In genomic region chr16:95769066-95769995, GRCm38 (mm10) we compare ENCODE assay signal across 8 mouse cellular contexts.
A peak's percentile ranks its signal among the peaks of the same experiment; 100 is the strongest.
DNase-seq lines count a peak whose midpoint lies in the region; ATAC-seq and TF ChIP-seq lines count a peak whose summit lies in the region.

No protein-coding gene starts in this region.

- no peak for TF ChIP-seq POLR2A in cerebellum, adult 2 months (IDR thresholded peaks at IDR 0.05; ENCODE audit: borderline replicate concordance, insufficient read depth, low read length)

- ATAC-seq in forebrain, embryonic 12.5 days (ENCODE audit: low FRiP score) = no peak; the same call in 1 of the 2 replicates
- no peak for ATAC-seq in heart, embryonic 16.5 days (replicated peaks; ENCODE audit: extremely low read depth, insufficient read depth, low FRiP score)

- 49% methylated on average over 14 of the region's 14 CpGs for WGBS in forebrain, embryonic 10.5 days
- WGBS in forebrain, embryonic 12.5 days = 38% methylated on average over 14 of the region's 14 CpGs
- WGBS in cerebellum, adult 2 months = 31% methylated on average over 14 of the region's 14 CpGs
- 39% methylated on average over 14 of the region's 14 CpGs for WGBS in heart, embryonic 16.5 days
- 51% methylated on average over 14 of the region's 14 CpGs for WGBS in limb, embryonic 10.5 days

- H3K9me3 ChIP-seq in forebrain, embryonic 10.5 days = no peaks in the 10 kb centered on the region
- H3K9me3 ChIP-seq in forebrain, embryonic 12.5 days = no peaks in the 10 kb centered on the region
- H3K9me3 ChIP-seq in heart, embryonic 16.5 days (replicated peaks; ENCODE audit: control insufficient read depth, low read length) = no peaks in the 10 kb centered on the region
- H3K9me3 ChIP-seq in limb, embryonic 10.5 days (replicated peaks) = no peaks in the 10 kb centered on the region

- no peak overlapping the region for H3K4me3 ChIP-seq in forebrain, embryonic 10.5 days
- no peak overlapping the region for H3K4me3 ChIP-seq in forebrain, embryonic 12.5 days (replicated peaks)
- H3K4me3 ChIP-seq in cerebellum, adult 2 months (replicated peaks; ENCODE audit: insufficient read depth, low read depth, low read length) = peak overlapping the region; percentile 20
- H3K4me3 ChIP-seq in heart, embryonic 16.5 days (ENCODE audit: low read length) = no peak overlapping the region
- no peak overlapping the region for H3K4me3 ChIP-seq in limb, embryonic 10.5 days

- no peak for DNase-seq in forebrain, embryonic 10.5 days (ENCODE audit: extremely low spot score, low spot score)
- peak; percentile 82 for DNase-seq in CD4-positive, CD25-positive, alpha-beta regulatory T cell, adult 2 months (ENCODE audit: low read depth, low spot score)
- peak; percentile 69 to 84 for DNase-seq in cerebellum, adult 2 months
- no peak for DNase-seq in limb, embryonic 10.5 days (ENCODE audit: low spot score)
- DNase-seq in right cerebral cortex, postnatal 25 days = peak; percentile 79
- DNase-seq in urinary bladder, postnatal 10 days (ENCODE audit: low spot score) = no peak

- peaks cover 20% of the 10 kb centered on the region for H3K4me1 ChIP-seq in forebrain, embryonic 10.5 days
- peaks cover 9% of the 10 kb centered on the region; the same call in 1 of the 2 replicates for H3K4me1 ChIP-seq in forebrain, embryonic 12.5 days
- peaks cover 35% of the 10 kb centered on the region for H3K4me1 ChIP-seq in cerebellum, adult 2 months (ENCODE audit: control insufficient read depth, insufficient read depth, low read length)
- peaks cover 12% of the 10 kb centered on the region for H3K4me1 ChIP-seq in heart, embryonic 16.5 days (ENCODE audit: control insufficient read depth, insufficient read depth, low read length)
- H3K4me1 ChIP-seq in limb, embryonic 10.5 days = peaks cover 32% of the 10 kb centered on the region

- TF ChIP-seq CTCF in cerebellum, adult 2 months (IDR thresholded peaks at IDR 0.05; ENCODE audit: borderline replicate concordance, insufficient read depth, low read depth, low read length) = no peak

- 0 out of 2 replicates have a peak overlapping the region, but pooled peaks have one; percentile 20 for H3K27ac ChIP-seq in forebrain, embryonic 10.5 days
- H3K27ac ChIP-seq in forebrain, embryonic 12.5 days = no peak overlapping the region
- H3K27ac ChIP-seq in cerebellum, adult 2 months (ENCODE audit: insufficient read depth, low read length) = peak overlapping the region; percentile 80; the same call in 1 of the 2 replicates
- peak overlapping the region; percentile 21; the same call in 1 of the 2 replicates for H3K27ac ChIP-seq in heart, embryonic 16.5 days (ENCODE audit: low read length)
- H3K27ac ChIP-seq in limb, embryonic 10.5 days = peak overlapping the region; percentile 75

- H3K9ac ChIP-seq in forebrain, embryonic 12.5 days = no peak overlapping the region
- H3K9ac ChIP-seq in heart, embryonic 16.5 days (ENCODE audit: low read length) = no peak overlapping the region

- H3K27me3 ChIP-seq in forebrain, embryonic 10.5 days (ENCODE audit: poor library complexity, severe bottlenecking) = no peaks in the 10 kb centered on the region
- H3K27me3 ChIP-seq in forebrain, embryonic 12.5 days = no peaks in the 10 kb centered on the region
- H3K27me3 ChIP-seq in cerebellum, adult 2 months (ENCODE audit: control insufficient read depth, insufficient read depth, low read length) = no peaks in the 10 kb centered on the region
- H3K27me3 ChIP-seq in heart, embryonic 16.5 days (ENCODE audit: control insufficient read depth, insufficient read depth, low read length) = no peaks in the 10 kb centered on the region
- no peaks in the 10 kb centered on the region for H3K27me3 ChIP-seq in limb, embryonic 10.5 days (ENCODE audit: low read depth, poor library complexity, severe bottlenecking)

- no peaks in the 10 kb centered on the region for H3K36me3 ChIP-seq in forebrain, embryonic 10.5 days (replicated peaks)
- H3K36me3 ChIP-seq in forebrain, embryonic 12.5 days (replicated peaks) = no peaks in the 10 kb centered on the region
- no peaks in the 10 kb centered on the region for H3K36me3 ChIP-seq in heart, embryonic 16.5 days (ENCODE audit: control insufficient read depth, insufficient read depth)
- H3K36me3 ChIP-seq in limb, embryonic 10.5 days = no peaks in the 10 kb centered on the region

- H3K4me2 ChIP-seq in forebrain, embryonic 12.5 days = no peak overlapping the region
- H3K4me2 ChIP-seq in heart, embryonic 16.5 days (ENCODE audit: low read depth, low read length) = peak overlapping the region; percentile 12; the same call in 1 of the 2 replicates

Comparison
In these comparisons a context has a peak if more than half of its experiments do, and no peak if none do; other contexts are left out.
1. DNase-seq: peak in CD4-positive, CD25-positive, alpha-beta regulatory T cell, adult 2 months (single experiment), cerebellum, adult 2 months (2 of 2) and right cerebral cortex, postnatal 25 days (single experiment); none in forebrain, embryonic 10.5 days (single experiment), limb, embryonic 10.5 days (single experiment) and urinary bladder, postnatal 10 days (single experiment).